Mouse (Mus musculus) kidney, embryonic 16.5 days (tissue): ENCODE measurements around the gene Ntng1. TPM values are rescaled to one million over a fixed set of nuclear protein-coding genes. Genes with fewer than 3 reads are reported as not detected.

Experiments used
- ATAC-seq: fragments of 200-750 bp; cut with Nextera tagmentation; 2 replicates; pipeline ENCODE4 v1.8.0; 2017; ENCODE audit warnings: moderate TSS enrichment; ENCODE audit not compliant: low FRiP score, low TSS enrichment
- H3K27ac ChIP-seq: fragments of 300-500 bp; sonication (generic); 2 replicates; pipeline ENCODE4 v1.5.1; 2014; ENCODE audit warnings: low read length
- H3K27me3 ChIP-seq: fragments of 300-500 bp; sonication (generic); 2 replicates; pipeline ENCODE4 v1.6.1; 2014; ENCODE audit warnings: low read length, control low read depth, mixed read lengths; ENCODE audit not compliant: insufficient read depth
- H3K36me3 ChIP-seq: fragments of 300-500 bp; sonication (generic); 2 replicates; pipeline ENCODE4 v1.6.1; 2014; ENCODE audit warnings: low read length, control low read depth, mixed read lengths; ENCODE audit not compliant: insufficient read depth
- H3K4me1 ChIP-seq: fragments of 300-500 bp; sonication (generic); 2 replicates; pipeline ENCODE4 v1.6.1; 2014; ENCODE audit warnings: low read length, control low read depth, mixed read lengths; ENCODE audit not compliant: insufficient read depth
- H3K4me2 ChIP-seq: fragments of 300-500 bp; sonication (generic); replicated peaks from 2 replicates; pipeline ENCODE4 v1.6.1; 2014; ENCODE audit warnings: low read depth, low read length
- H3K4me3 ChIP-seq: fragments of 300-500 bp; sonication (generic); 2 replicates; pipeline ENCODE4 v1.5.1; 2014; ENCODE audit warnings: mild to moderate bottlenecking, low read length
- H3K9ac ChIP-seq: fragments of 300-500 bp; sonication (generic); replicated peaks from 2 replicates; pipeline ENCODE4 v1.6.1; 2014; ENCODE audit warnings: low read length
- H3K9me3 ChIP-seq: fragments of 300-500 bp; sonication (generic); 2 replicates; pipeline ENCODE4 v1.6.1; 2016; ENCODE audit warnings: low read length, control low read depth
- WGBS: fragments of 180-500 bp; shearing (Covaris S2); extraction: QIAGEN DNeasy Blood & Tissue Kit; methylation state at CpG from one replicate; pipeline ENCODE4 v1.1.7; 2014; 5-methylcytosine and 5-hydroxymethylcytosine counted together
- polyA plus RNA-seq: library from polyadenylated mRNA; unstranded; fragments of >200 nt; fragmentation: Nextera tagmentation; extraction: Ambion mirVana; gene quantifications from 2 replicates; pipeline ENCODE4 v1.2.1, GENCODE M21; 2015

Gene Ntng1
- polyA plus RNA-seq, 1 experiment from 2014 or later = 1.0 TPM

- H3K27me3 ChIP-seq = no peaks in the 10 kb centered on the region
- H3K9ac ChIP-seq = no peak overlapping the region
- H3K27ac ChIP-seq = no peak overlapping the region
- no peak overlapping the region for H3K4me3 ChIP-seq
- H3K4me1 ChIP-seq = no peaks in the 10 kb centered on the region
- H3K36me3 ChIP-seq = no peaks in the 10 kb centered on the region
- H3K9me3 ChIP-seq = no peaks in the 10 kb centered on the region; the same call in 1 of the 2 replicates
- H3K4me2 ChIP-seq = no peak overlapping the region
- no peak; the same call in 1 of the 2 replicates for ATAC-seq
- WGBS = 83% methylated on average over 2 of the region's 2 CpGs
Observed at GRCm38 (mm10) chr3:109818821-109819685, 324.8 kb downstream of the Ntng1 start.

- H3K4me1 ChIP-seq = no peaks in the 10 kb centered on the region
- H3K4me3 ChIP-seq = no peak overlapping the region
- H3K27ac ChIP-seq = no peak overlapping the region
- H3K9me3 ChIP-seq = no peaks in the 10 kb centered on the region
- no peaks in the 10 kb centered on the region for H3K36me3 ChIP-seq
- no peak overlapping the region for H3K9ac ChIP-seq
- H3K27me3 ChIP-seq = no peaks in the 10 kb centered on the region
- 90% methylated on average over 1 of the region's 1 CpGs for WGBS
- no peak for ATAC-seq
- no peak overlapping the region for H3K4me2 ChIP-seq
Observed at GRCm38 (mm10) chr3:109809065-109809464, 334.7 kb downstream of the Ntng1 start.

DNA sequence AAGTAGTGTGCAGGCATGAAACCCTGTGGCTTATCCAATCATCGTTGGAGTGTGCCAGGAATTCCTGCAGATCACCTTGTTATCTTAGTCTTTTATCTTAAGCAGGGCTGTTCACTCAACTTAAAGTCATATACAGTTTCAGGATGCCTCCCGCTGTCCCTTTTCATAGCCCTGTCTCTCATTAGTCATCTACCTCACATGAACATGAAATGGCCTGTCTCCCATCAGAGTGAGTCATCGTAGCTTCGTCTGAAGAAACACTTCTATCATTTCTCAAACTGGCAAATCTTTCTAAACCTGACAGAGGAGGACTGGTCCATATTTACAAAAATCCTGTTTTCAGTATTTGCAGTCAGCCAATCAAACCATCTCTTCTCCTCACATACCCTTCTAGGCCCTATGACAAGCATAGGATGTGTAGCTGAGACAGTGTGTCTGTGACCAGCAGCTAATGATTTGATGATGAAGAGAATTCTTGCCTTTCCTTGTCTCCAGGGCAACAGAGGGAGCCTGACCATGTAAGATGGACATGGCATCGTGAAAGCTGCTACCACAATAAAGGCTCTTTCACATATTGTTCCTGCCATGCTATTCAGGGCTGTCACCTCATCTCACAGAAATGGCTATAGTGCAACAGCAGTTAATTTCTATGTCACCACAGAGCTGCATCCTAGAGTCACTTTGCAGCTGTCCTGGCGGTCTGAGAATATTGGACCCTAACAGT lies 336.4 kb downstream of the Ntng1 start:
- Histone ChIP-seq H3K4me2 (no peak overlapping the region), H3K9me3 (no peaks in the 10 kb centered on the region), H3K4me3 (no peak overlapping the region), H3K36me3 (no peaks in the 10 kb centered on the region), H3K27ac (no peak overlapping the region), H3K9ac (no peak overlapping the region), H3K27me3 (no peaks in the 10 kb centered on the region), H3K4me1 (no peaks in the 10 kb centered on the region)
- ATAC-seq = no peak
- WGBS = 82% methylated on average over 6 of the region's 6 CpGs

DNA sequence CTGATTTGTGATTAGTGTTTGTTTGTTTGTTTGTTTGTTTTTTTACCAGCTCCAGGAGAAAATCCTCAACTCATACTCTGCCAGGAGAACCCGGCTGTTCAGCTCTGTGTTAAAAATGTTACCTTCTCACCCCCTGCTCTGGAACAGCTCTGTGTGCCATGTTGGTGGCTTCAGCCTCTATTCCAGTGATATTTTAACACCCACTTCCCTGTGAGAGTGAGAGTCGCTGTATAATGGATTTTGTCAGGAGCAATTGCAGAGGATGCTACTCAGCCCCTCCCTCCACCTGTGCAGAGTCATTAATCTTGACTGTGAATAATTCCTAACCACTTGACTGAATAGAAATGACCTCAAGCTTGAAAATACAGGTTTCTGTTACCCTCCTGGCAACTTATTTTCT lies 339.7 kb downstream of the Ntng1 start:
- ATAC-seq = peak; percentile 12; the same call in 1 of the 2 replicates
- Histone ChIP-seq H3K27ac (no peak overlapping the region), H3K27me3 (no peaks in the 10 kb centered on the region), H3K4me3 (no peak overlapping the region), H3K9me3 (no peaks in the 10 kb centered on the region), H3K36me3 (no peaks in the 10 kb centered on the region), H3K4me2 (no peak overlapping the region), H3K4me1 (no peaks in the 10 kb centered on the region), H3K9ac (no peak overlapping the region)
- 45% methylated on average over 2 of the region's 2 CpGs for WGBS

DNA sequence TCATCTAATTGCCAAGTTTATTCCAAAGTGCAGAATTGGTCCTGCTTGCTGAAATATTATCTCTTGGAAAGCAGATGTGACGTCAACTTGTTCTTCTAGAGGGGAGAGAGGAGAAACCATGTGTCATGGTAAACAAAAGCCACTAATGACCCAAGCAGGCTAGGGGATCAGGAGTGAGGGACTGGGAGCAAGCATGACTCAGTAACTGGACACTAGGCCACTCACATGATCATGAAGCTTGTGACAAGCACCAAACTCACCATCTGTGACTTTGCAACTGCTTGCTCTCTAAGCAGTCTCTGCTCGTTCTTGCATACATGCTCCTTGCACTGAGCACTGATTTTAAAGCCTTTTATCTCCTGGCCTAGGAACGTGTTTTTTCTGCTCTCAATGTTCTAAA lies 340.2 kb downstream of the Ntng1 start:
- Histone ChIP-seq H3K4me3 (no peak overlapping the region), H3K9ac (no peak overlapping the region), H3K27me3 (no peaks in the 10 kb centered on the region), H3K4me1 (no peaks in the 10 kb centered on the region), H3K4me2 (no peak overlapping the region), H3K36me3 (no peaks in the 10 kb centered on the region), H3K27ac (no peak overlapping the region), H3K9me3 (no peaks in the 10 kb centered on the region)
- peak; percentile 51; the same call in 1 of the 2 replicates for ATAC-seq
- 37% methylated on average over 3 of the region's 3 CpGs for WGBS

GRCm38 (mm10) chr3:109797354-109797753 lies 346.5 kb downstream of the Ntng1 start:
- Histone ChIP-seq H3K4me1 (no peaks in the 10 kb centered on the region), H3K36me3 (no peaks in the 10 kb centered on the region), H3K9me3 (no peaks in the 10 kb centered on the region), H3K9ac (no peak overlapping the region), H3K27me3 (no peaks in the 10 kb centered on the region), H3K4me2 (no peak overlapping the region), H3K27ac (no peak overlapping the region), H3K4me3 (no peak overlapping the region)
- WGBS = 88% methylated on average over 11 of the region's 11 CpGs
- ATAC-seq = no peak

GRCm38 (mm10) chr3:109783231-109783630 lies 360.6 kb downstream of the Ntng1 start:
- no peaks in the 10 kb centered on the region for H3K36me3 ChIP-seq
- H3K27me3 ChIP-seq = no peaks in the 10 kb centered on the region
- WGBS = 10% methylated on average over 5 of the region's 5 CpGs
- H3K4me2 ChIP-seq = peak overlapping the region; percentile 74; the same call in 1 of the 2 replicates
- no peak overlapping the region for H3K9ac ChIP-seq
- H3K9me3 ChIP-seq = no peaks in the 10 kb centered on the region
- H3K27ac ChIP-seq = no peak overlapping the region
- no peak for ATAC-seq
- peaks cover 13% of the 10 kb centered on the region for H3K4me1 ChIP-seq
- H3K4me3 ChIP-seq = no peak overlapping the region

DNA sequence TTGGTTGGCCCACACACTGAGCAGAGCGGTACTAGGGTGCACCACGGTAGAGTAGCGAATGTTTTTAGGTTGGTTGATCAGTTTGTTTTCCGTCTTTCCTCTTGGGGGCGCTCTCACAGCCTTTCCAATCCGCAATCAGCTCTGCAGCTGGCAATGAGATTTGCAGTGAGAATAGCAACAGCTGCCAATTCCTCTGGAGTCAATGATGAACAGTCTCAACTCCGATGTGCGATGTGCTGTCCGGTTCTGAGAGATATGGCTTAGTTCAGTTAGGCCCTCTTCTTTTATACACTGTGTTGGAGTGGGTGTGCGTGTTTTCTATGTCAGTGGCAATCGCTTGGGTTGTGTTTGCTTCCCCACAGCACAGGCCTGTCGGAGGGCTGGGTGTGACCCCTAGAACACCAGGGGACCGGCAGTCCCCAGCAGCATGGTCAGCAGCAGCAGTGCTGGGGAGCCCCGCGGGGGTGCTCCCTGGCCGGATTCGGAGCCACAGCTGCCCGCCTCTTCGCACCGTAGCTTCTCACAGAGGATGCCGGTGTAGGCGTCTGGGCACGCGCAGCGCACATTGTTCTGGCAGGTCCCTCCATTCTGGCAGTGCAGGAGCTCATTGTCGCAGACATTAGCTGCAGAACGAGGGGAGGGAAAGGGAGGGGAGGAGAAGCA lies 361.4 kb downstream of the Ntng1 start:
- peak; percentile 90 for ATAC-seq
- Histone ChIP-seq H3K4me2 (peak overlapping the region; percentile 74), H3K4me1 (peaks cover 13% of the 10 kb centered on the region), H3K9me3 (no peaks in the 10 kb centered on the region), H3K4me3 (peak overlapping the region; percentile 47), H3K9ac (peak overlapping the region; percentile 60), H3K36me3 (no peaks in the 10 kb centered on the region), H3K27ac (no peak overlapping the region), H3K27me3 (no peaks in the 10 kb centered on the region)
- WGBS = 5% methylated on average over 27 of the region's 27 CpGs

- 63% methylated on average over 7 of the region's 7 CpGs for WGBS
- Histone ChIP-seq H3K9me3 (no peaks in the 10 kb centered on the region), H3K4me1 (peaks cover 13% of the 10 kb centered on the region), H3K4me3 (peak overlapping the region; percentile 47; the same call in 1 of the 2 replicates), H3K27ac (no peak overlapping the region), H3K36me3 (no peaks in the 10 kb centered on the region), H3K9ac (no peak overlapping the region), H3K4me2 (peak overlapping the region; percentile 74), H3K27me3 (no peaks in the 10 kb centered on the region)
- 0 out of 2 replicates have a peak, but pooled peaks have one; percentile 23 for ATAC-seq
Observed at GRCm38 (mm10) chr3:109781917-109782288, 361.9 kb downstream of the Ntng1 start.
